Mouse (Mus musculus): ENCODE measurements around the gene Npas3. TPM values are rescaled to one million over a fixed set of nuclear protein-coding genes. Genes with fewer than 3 reads are reported as not detected.

The Npas3 gene
- polyA plus RNA-seq, 1 experiment from 2014 or later = 7.2 TPM

DNA sequence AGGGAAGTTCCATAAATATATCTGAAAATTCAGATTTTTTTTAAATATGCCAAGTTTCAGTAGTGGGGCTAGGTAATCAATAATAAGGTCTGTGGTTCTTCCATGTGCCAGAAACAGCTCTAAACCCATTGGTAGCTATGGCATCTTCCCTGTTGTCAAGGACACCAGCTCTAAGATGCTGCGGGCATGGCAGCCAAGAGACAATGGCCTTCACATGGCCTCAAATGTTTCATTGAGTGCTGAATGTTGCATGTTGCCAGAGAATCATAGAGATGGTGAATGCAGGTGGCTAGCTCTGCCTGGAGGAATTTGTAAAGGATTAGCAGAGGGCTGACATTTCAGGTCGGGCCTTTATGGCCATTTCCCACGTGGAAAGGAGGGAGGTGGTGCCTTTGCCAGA, 595.1 kb downstream of the Npas3 start:
- Histone ChIP-seq H3K36me3 (replicated peaks) (no peaks in the 10 kb centered on the region), H3K27me3 (ENCODE audit: poor library complexity, severe bottlenecking) (no peaks in the 10 kb centered on the region), H3K27ac (no peak overlapping the region), H3K4me3 (no peak overlapping the region), H3K4me1 (peaks cover 18% of the 10 kb centered on the region), H3K9me3 (no peaks in the 10 kb centered on the region)
- WGBS = 62% methylated on average over 3 of the region's 3 CpGs
- DNase-seq (ENCODE audit: extremely low spot score, low spot score) = no peak

DNA sequence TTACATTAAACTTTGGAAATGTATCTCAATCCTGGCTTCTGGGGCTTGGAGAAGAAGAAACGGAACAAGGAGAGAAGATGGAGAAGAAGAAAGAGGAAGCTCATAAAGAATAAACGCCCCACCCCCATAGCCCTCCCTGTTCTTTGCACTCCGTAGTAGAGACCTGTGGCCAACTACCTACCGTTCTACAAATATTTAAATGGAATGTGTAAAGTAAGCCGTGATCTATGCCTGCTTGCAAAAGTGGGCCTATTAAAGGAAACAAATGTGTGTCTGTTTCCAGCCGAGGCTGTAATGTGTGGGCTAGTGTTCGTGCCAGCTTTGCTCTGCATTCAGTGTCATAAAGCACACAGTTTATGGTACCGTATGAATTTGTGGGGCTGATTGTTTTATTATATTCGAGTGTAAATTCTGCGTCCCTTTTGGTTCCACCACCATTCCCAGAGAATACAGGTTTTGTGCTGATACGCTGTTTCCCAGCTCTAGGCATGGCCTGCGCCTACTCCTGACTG, 597.7 kb downstream of the Npas3 start:
- Histone ChIP-seq H3K27me3 (ENCODE audit: poor library complexity, severe bottlenecking) (no peaks in the 10 kb centered on the region), H3K9me3 (no peaks in the 10 kb centered on the region), H3K27ac (no peak overlapping the region), H3K4me3 (no peak overlapping the region), H3K4me1 (peaks cover 14% of the 10 kb centered on the region), H3K36me3 (replicated peaks) (no peaks in the 10 kb centered on the region)
- 92% methylated on average over 12 of the region's 12 CpGs for WGBS
- DNase-seq (ENCODE audit: extremely low spot score, low spot score) = no peak

DNA sequence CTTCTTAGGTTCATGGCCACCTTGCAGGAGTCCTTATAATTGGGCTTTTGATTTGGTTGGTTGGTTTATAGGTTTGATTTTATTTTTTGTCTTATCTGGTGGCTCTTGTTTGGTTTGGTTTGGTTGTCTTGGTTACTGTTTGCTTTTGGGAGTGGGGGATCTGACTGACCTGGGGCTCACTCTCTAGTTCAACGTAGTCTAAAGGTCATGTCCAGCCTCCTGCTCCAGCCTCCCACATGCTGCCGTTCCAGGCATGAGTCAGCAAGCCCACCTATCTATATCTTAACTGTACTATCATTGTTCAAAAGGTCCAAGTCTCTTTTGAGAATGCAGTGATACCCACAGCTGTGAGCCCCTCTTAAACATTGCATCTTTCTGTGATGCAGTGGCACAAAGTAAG, 600.8 kb downstream of the Npas3 start:
- Histone ChIP-seq H3K27ac (no peak overlapping the region), H3K27me3 (ENCODE audit: poor library complexity, severe bottlenecking) (no peaks in the 10 kb centered on the region), H3K36me3 (replicated peaks) (no peaks in the 10 kb centered on the region), H3K4me3 (no peak overlapping the region), H3K4me1 (peaks cover 1% of the 10 kb centered on the region; the same call in 1 of the 2 replicates), H3K9me3 (no peaks in the 10 kb centered on the region)
- no peak for DNase-seq (ENCODE audit: extremely low spot score, low spot score)
- 83% methylated on average over 2 of the region's 2 CpGs for WGBS

DNA sequence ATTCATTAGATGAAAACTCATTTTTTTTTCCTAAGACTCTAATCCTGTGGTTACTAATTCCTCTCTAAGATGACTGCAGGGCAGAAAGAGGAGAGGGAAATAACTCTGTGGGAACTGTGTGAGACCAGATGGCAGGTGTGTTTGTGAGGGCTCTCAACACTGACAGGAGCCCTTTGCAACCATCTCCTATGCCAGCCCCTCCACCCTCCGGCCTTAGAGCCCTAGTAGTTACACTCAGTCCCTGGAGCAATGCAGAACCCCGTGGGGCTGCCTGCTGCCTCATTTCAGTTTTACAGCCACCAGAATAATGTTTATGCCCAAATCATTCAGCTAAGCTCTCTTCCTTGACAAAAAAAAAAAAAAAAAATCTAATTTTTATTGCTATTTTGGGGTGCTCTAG, 604.0 kb downstream of the Npas3 start:
- Histone ChIP-seq H3K36me3 (replicated peaks) (no peaks in the 10 kb centered on the region), H3K27ac (no peak overlapping the region), H3K4me3 (no peak overlapping the region), H3K4me1 (no peaks in the 10 kb centered on the region), H3K27me3 (ENCODE audit: poor library complexity, severe bottlenecking) (no peaks in the 10 kb centered on the region), H3K9me3 (no peaks in the 10 kb centered on the region)
- DNase-seq (ENCODE audit: extremely low spot score, low spot score) = no peak
- 85% methylated on average over 2 of the region's 2 CpGs for WGBS

DNA sequence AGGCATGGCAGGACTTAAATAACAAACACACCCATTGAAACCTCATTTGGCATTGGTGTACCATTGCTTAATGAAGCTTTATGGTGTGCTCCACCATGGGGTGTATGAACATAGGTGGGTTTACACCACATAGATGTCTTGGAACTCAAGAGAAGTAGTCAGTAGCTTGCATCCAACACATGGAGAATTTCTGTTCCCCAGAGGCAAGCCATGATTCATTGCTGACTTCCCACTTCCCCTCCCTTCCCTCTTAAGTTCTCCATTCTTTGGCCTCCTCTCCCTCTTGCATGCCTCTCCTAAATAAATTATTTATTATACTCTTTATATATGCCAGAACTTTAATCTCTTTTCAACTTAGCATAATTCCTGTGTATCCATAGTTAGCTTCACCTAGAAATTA, 611.7 kb downstream of the Npas3 start:
- H3K4me1 ChIP-seq = peaks cover 10% of the 10 kb centered on the region
- no peaks in the 10 kb centered on the region for H3K27me3 ChIP-seq (ENCODE audit: poor library complexity, severe bottlenecking)
- no peak for DNase-seq (ENCODE audit: extremely low spot score, low spot score)
- H3K4me3 ChIP-seq = no peak overlapping the region
- H3K9me3 ChIP-seq = no peaks in the 10 kb centered on the region
- no peak overlapping the region for H3K27ac ChIP-seq
- H3K36me3 ChIP-seq (replicated peaks) = no peaks in the 10 kb centered on the region

DNA sequence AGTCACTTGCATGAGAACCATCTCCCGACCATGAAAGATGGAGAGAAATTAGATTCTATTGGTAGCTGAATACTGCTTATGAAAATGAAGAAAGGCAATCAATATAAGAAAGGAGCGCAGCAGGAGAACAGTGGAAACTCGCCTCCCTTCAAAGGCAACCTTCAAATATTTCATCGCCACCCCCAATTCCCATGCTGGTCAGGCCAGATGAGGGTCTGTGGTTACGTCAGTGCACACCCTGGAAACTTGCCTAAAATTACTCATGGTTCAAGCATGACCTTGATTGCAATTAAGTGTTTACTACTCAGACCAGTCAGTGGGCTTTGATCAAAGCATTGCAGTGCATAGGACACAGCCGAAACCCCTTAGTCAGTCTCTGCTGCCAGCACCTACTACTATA, 613.8 kb downstream of the Npas3 start:
- no peaks in the 10 kb centered on the region for H3K9me3 ChIP-seq
- peaks cover 17% of the 10 kb centered on the region for H3K4me1 ChIP-seq
- DNase-seq (ENCODE audit: extremely low spot score, low spot score) = no peak
- no peak overlapping the region for H3K27ac ChIP-seq
- no peaks in the 10 kb centered on the region for H3K36me3 ChIP-seq (replicated peaks)
- no peaks in the 10 kb centered on the region for H3K27me3 ChIP-seq (ENCODE audit: poor library complexity, severe bottlenecking)
- WGBS = 94% methylated on average over 6 of the region's 6 CpGs
- H3K4me3 ChIP-seq = no peak overlapping the region

DNA sequence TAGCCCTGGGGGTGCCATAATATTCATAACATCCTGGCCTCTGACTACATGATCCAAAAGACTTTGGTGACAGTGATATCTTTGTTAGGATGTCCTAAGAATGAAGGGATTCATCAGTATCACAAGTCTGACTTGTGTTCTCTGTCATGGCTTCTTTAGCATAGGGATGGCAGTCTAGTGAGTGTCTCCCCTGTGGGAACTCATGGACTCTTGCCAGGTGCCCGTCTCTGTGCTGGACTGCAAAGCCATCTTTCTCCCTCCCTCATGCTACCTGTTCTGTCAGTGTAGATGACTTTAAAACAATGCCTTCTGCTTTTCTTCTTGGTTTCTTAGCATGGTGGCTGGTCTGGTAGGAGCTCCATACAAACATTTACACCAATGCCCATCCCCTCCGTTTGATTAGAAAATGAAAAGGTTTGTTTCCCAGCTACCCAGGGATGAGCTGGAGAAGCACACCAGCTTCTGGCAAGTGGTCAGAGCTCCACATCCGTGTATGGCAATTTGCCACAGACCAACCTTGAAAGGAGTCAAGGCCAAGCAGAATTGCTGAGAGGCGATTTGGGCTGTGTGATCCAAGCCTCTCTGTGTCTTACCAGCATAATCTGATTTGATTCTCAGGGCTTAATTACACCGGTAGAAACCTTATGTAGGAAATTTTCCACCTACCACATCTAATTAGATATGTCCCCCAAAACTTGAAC, 616.1 kb downstream of the Npas3 start:
- Histone ChIP-seq H3K36me3 (replicated peaks) (no peaks in the 10 kb centered on the region), H3K4me1 (peaks cover 17% of the 10 kb centered on the region), H3K9me3 (no peaks in the 10 kb centered on the region), H3K27me3 (ENCODE audit: poor library complexity, severe bottlenecking) (no peaks in the 10 kb centered on the region), H3K4me3 (no peak overlapping the region), H3K27ac (no peak overlapping the region)
- 74% methylated on average over 5 of the region's 5 CpGs for WGBS
- no peak for DNase-seq (ENCODE audit: extremely low spot score, low spot score)

DNA sequence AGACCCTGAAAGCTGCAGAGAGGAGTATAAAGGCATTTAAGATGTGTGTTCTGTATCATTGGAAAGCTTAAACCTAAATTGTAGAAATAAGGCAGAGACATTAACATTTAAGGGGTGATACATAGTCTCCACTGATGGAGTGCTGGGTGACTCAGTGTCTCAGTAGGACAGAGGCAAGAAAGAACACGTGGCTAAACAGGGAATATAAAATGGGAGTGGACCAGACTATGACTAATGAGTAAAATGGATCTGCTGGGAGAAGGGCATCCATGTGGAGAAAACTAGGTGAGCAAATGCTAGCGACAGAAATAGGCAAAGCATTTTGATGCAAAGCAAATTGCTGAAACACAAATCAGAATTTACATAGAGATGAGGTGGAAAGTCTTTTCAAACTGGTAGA, 617.2 kb downstream of the Npas3 start:
- H3K4me1 ChIP-seq = peaks cover 17% of the 10 kb centered on the region
- H3K4me3 ChIP-seq = no peak overlapping the region
- no peaks in the 10 kb centered on the region for H3K36me3 ChIP-seq (replicated peaks)
- H3K27ac ChIP-seq = no peak overlapping the region
- no peaks in the 10 kb centered on the region for H3K9me3 ChIP-seq
- no peak for DNase-seq (ENCODE audit: extremely low spot score, low spot score)
- 60% methylated on average over 2 of the region's 2 CpGs for WGBS
- no peaks in the 10 kb centered on the region for H3K27me3 ChIP-seq (ENCODE audit: poor library complexity, severe bottlenecking)

DNA sequence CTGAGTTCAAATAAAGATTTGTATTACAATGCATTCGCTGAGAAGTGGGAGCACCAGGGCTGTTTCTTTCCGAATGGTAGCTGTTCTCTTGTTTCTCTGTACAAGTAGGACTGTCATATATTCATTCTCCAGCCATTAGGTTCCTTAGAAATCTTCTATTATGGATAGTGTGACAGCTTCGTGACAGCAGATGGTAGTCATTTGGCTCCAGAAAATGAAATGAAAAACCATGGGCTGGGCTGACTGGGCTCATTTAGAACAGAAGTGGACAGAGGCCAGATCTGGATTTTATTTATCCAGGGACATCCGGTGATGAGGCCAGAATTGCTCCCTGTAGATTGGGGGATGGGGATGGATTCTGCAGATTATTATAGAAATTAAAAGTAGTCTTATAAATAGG, 621.5 kb downstream of the Npas3 start:
- Histone ChIP-seq H3K4me1 (peaks cover 22% of the 10 kb centered on the region), H3K4me3 (no peak overlapping the region), H3K9me3 (no peaks in the 10 kb centered on the region), H3K27me3 (ENCODE audit: poor library complexity, severe bottlenecking) (no peaks in the 10 kb centered on the region), H3K36me3 (replicated peaks) (no peaks in the 10 kb centered on the region), H3K27ac (no peak overlapping the region)
- peak; percentile 8 for DNase-seq (ENCODE audit: extremely low spot score, low spot score)
- 88% methylated on average over 4 of the region's 4 CpGs for WGBS

DNA sequence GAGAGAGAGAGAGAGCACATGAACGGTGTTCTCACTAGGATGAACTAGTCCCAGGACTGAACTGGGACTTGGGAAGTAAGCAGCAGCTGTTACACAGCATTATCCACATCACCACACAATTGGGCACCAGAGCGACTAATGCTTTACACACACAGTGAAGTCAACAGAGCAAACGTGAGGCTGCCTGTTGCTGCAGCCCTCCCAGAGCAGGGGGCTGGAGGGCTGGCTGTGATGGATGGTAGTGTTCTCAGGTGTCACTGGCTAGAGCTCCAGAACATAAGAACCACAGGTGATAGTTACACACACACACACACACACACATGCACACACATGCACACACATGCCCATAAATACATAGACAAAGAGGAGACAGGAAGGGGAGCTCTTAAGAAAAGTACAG, 626.7 kb downstream of the Npas3 start:
- Histone ChIP-seq H3K27me3 (ENCODE audit: poor library complexity, severe bottlenecking) (no peaks in the 10 kb centered on the region), H3K36me3 (replicated peaks) (no peaks in the 10 kb centered on the region), H3K27ac (no peak overlapping the region), H3K4me1 (peaks cover 22% of the 10 kb centered on the region), H3K4me3 (no peak overlapping the region), H3K9me3 (no peaks in the 10 kb centered on the region)
- 47% methylated on average over 3 of the region's 3 CpGs for WGBS
- no peak for DNase-seq (ENCODE audit: extremely low spot score, low spot score)

DNA sequence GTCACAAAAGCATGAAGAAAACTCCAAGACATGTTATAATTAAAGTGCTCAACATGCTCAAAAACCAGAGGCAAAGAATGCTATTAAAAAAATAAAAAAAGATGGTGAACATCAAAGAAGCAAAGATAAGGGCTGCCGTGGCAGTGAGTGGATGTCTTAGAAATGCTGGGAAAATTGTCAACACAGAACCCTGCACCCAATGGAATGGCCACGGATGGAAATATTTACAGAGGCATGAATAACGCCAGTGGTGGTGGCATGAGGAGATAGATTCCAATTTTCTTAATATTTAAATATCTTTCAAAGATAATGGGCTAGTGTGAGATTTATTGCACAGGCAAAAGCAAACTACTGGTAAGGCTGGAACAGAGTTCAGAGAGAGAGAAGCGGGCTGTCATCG, 628.2 kb downstream of the Npas3 start:
- no peak overlapping the region for H3K27ac ChIP-seq
- no peak overlapping the region for H3K4me3 ChIP-seq
- DNase-seq (ENCODE audit: extremely low spot score, low spot score) = no peak
- WGBS = 88% methylated on average over 5 of the region's 5 CpGs
- no peaks in the 10 kb centered on the region for H3K36me3 ChIP-seq (replicated peaks)
- no peaks in the 10 kb centered on the region for H3K9me3 ChIP-seq
- H3K27me3 ChIP-seq (ENCODE audit: poor library complexity, severe bottlenecking) = no peaks in the 10 kb centered on the region
- H3K4me1 ChIP-seq = peaks cover 30% of the 10 kb centered on the region

DNA sequence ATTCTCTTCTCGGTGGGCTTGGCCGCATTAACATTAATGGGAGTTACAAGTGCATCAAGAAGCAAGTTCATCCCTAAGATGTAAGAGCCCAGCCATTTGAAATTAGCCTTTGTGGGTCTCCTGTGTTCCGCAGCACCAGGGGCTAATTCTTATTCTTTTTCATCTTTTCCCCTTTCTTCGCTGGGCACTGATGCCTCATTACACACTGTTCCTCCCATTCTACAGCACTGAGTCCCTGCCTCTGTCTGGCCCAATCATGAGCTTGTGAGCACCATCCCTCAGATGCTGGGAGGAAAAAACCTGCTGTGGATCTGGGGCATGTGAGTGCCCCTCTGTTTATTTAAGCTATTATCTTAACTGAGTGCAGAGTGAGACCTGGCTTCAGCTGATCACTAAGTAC, 633.2 kb downstream of the Npas3 start:
- DNase-seq (ENCODE audit: extremely low spot score, low spot score) = no peak
- 72% methylated on average over 4 of the region's 4 CpGs for WGBS

DNA sequence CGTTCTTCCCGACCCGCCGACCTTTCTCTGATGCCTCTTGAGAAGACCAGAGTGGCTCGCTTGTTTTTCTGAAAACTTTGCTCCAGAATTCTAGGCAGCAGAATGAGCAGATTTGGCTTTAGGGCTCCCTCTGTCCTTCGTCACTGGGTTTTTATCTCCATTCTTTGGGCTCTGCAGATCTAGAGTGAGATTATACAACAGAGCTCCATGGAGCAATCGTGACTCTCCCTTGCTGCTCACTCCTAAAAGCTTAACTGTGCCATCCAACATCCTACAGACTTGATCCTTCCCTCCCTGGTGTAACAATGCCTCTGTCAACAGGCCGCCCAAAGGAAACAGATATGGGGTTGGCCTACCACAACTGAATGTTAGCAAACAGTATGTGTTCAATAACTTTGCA, 634.4 kb downstream of the Npas3 start:
- no peak for DNase-seq (ENCODE audit: extremely low spot score, low spot score)
- peaks cover 28% of the 10 kb centered on the region for H3K4me1 ChIP-seq
- H3K36me3 ChIP-seq (replicated peaks) = no peaks in the 10 kb centered on the region
- H3K4me3 ChIP-seq = no peak overlapping the region
- 84% methylated on average over 8 of the region's 8 CpGs for WGBS
- H3K27me3 ChIP-seq (ENCODE audit: poor library complexity, severe bottlenecking) = no peaks in the 10 kb centered on the region
- H3K27ac ChIP-seq = no peak overlapping the region
- no peaks in the 10 kb centered on the region for H3K9me3 ChIP-seq

More for the DNA sequence above, 633.2 kb downstream of the Npas3 start:
- H3K27me3 ChIP-seq (ENCODE audit: poor library complexity, severe bottlenecking) = no peaks in the 10 kb centered on the region
- no peak overlapping the region for H3K27ac ChIP-seq
- H3K9me3 ChIP-seq = no peaks in the 10 kb centered on the region
- no peak overlapping the region for H3K4me3 ChIP-seq
- H3K36me3 ChIP-seq (replicated peaks) = no peaks in the 10 kb centered on the region
- peaks cover 26% of the 10 kb centered on the region for H3K4me1 ChIP-seq

DNA sequence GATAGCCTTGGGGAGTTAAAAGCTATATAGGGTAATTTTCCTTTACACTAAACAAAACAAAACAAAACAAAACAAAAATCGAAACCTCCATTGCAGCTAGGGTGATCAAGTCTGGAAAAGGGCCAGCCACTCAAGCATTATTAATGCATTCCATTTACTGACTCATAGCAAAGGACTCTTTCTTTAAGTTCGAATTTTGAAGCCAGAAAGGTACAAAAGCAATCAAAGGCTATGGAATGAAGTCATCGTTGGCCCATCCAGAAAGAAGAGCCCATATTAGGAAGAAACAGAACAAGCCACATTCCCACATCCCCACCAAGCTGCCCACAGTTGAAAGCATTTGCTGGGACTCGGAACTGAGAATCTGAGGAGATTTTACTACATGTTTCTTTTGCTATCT, 640.1 kb downstream of the Npas3 start:
- Histone ChIP-seq H3K4me3 (no peak overlapping the region), H3K27ac (no peak overlapping the region), H3K27me3 (ENCODE audit: poor library complexity, severe bottlenecking) (no peaks in the 10 kb centered on the region), H3K4me1 (peaks cover 27% of the 10 kb centered on the region), H3K9me3 (no peaks in the 10 kb centered on the region), H3K36me3 (replicated peaks) (no peaks in the 10 kb centered on the region)
- no peak for DNase-seq (ENCODE audit: extremely low spot score, low spot score)
- WGBS = 54% methylated on average over 4 of the region's 4 CpGs

Data from forebrain, embryonic 10.5 days (tissue).